Mouse (Mus musculus) lung, postnatal 0 days (tissue): Measurements from ENCODE around the gene Kcnd3.

Experiments
- CTCF ChIP-seq: IDR thresholded peaks from 2 replicates; pipeline ENCODE4 v1.5.1; 2016; ENCODE audit warnings: antibody characterized with exemption, mild to moderate bottlenecking
- EP300 ChIP-seq: IDR thresholded peaks from 2 replicates; pipeline ENCODE4 v1.6.1; 2016; ENCODE audit warnings: antibody characterized with exemption, mild to moderate bottlenecking, control low read depth

GRCm38 (mm10) chr3:105669776-105670175 lies 217.6 kb downstream of the Kcnd3 start:
- TF ChIP-seq CTCF (no peak), EP300 (no peak)
